Mouse (Mus musculus) thymus, adult 2 months (tissue): ENCODE results near the gene Rbms3. TPM values are rescaled to one million over a fixed set of nuclear protein-coding genes. Genes with fewer than 3 reads are reported as not detected.

ENCODE experiments used
- DNase-seq: peaks from one replicate; pipeline ENCODE4 v3.0.0; 2021
- H3K27ac ChIP-seq: fragments of 200-500 bp; 2 replicates; pipeline ENCODE4 v1.5.1; 2012; ENCODE audit warnings: low read length, control low read depth; ENCODE audit not compliant: control insufficient read depth, insufficient read depth
- H3K27me3 ChIP-seq: fragments of 200-500 bp; 2 replicates; pipeline ENCODE4 v1.6.1; 2012; ENCODE audit warnings: mild to moderate bottlenecking, low read length, moderate library complexity, mixed read lengths; ENCODE audit not compliant: control insufficient read depth, insufficient read depth
- H3K36me3 ChIP-seq: fragments of 200-500 bp; 2 replicates; pipeline ENCODE4 v1.6.1; 2012; ENCODE audit warnings: mild to moderate bottlenecking, low read length, moderate library complexity; ENCODE audit not compliant: control insufficient read depth, insufficient read depth
- H3K4me1 ChIP-seq: fragments of 200-500 bp; replicated peaks from 2 replicates; pipeline ENCODE4 v1.6.1; 2012; ENCODE audit warnings: low read length; ENCODE audit not compliant: control insufficient read depth, insufficient read depth
- H3K4me3 ChIP-seq: fragments of 200-500 bp; 2 replicates; pipeline ENCODE4 v1.5.1; 2012; ENCODE audit warnings: mild to moderate bottlenecking, low read length, control low read depth, moderate library complexity; ENCODE audit not compliant: control insufficient read depth, insufficient read depth
- CTCF ChIP-seq: fragments of 200-500 bp; IDR thresholded peaks from 2 replicates; pipeline ENCODE4 v1.5.1; 2012; ENCODE audit warnings: mild to moderate bottlenecking, control low read depth, low read length, moderate library complexity, borderline replicate concordance; ENCODE audit not compliant: control insufficient read depth, poor library complexity, insufficient read depth; ENCODE audit errors: extremely low read depth
- POLR2A ChIP-seq: fragments of 200-500 bp; IDR thresholded peaks from 2 replicates; pipeline ENCODE4 v1.6.1; 2012; ENCODE audit warnings: mild to moderate bottlenecking, low read length, control low read depth, moderate library complexity; ENCODE audit not compliant: control insufficient read depth, poor library complexity, insufficient read depth; ENCODE audit errors: extremely low read depth
- WGBS: fragments of 180-500 bp; shearing (Covaris S2); methylation state at CpG from one replicate; pipeline ENCODE4 v1.1.7; 2018; 5-methylcytosine and 5-hydroxymethylcytosine counted together
- polyA plus RNA-seq: library from polyadenylated mRNA; depleted of rRNA; stranded (reverse); fragments of >200 nt; gene quantifications from 2 replicates; pipeline ENCODE4 v1.2.3, GENCODE M21; 2012

Rbms3 gene
- polyA plus RNA-seq, 1 experiment, result 10.9 TPM

DNA sequence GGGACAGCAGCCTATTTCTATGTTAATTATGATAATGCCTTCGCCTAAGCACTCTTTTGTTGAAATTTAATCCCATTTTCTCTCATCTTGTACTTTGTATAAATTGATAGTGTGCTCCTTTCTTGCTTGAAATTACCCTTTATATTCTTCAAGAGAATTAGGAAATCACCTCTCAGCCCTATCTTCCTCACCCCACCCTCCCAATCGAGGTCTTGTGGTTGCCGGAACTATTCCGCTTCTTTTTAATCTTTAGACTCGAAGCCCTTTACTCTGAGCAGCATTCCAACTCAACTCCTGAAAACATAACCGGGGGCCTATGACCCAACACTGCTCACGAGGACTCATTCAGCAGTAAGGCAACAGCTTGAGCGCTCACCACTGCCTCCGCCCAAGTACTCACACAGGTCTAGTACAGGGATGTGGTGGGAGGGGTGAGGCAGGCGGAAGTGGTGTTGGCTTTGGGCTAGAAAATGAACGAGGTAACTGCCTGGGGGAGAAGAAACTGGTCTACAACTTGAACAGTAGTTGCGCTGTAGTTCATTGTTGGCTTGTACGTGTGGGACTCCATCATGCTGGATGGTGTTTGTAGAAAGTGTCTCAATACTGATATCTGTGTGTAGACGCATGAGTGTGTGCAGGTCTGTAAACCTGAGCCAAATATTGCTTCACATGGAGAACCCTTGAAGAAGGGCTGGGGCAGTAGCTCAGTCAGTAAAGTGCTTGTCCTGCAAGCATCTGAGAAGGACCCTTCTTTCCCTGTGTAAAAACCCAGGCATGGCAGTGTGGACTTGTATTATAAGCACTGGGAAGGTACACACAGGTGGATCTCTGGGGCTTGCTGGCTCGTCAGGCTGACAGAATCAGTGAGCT is 331.8 kb downstream of the Rbms3 start:
- no peak overlapping the region for H3K27ac ChIP-seq

DNA sequence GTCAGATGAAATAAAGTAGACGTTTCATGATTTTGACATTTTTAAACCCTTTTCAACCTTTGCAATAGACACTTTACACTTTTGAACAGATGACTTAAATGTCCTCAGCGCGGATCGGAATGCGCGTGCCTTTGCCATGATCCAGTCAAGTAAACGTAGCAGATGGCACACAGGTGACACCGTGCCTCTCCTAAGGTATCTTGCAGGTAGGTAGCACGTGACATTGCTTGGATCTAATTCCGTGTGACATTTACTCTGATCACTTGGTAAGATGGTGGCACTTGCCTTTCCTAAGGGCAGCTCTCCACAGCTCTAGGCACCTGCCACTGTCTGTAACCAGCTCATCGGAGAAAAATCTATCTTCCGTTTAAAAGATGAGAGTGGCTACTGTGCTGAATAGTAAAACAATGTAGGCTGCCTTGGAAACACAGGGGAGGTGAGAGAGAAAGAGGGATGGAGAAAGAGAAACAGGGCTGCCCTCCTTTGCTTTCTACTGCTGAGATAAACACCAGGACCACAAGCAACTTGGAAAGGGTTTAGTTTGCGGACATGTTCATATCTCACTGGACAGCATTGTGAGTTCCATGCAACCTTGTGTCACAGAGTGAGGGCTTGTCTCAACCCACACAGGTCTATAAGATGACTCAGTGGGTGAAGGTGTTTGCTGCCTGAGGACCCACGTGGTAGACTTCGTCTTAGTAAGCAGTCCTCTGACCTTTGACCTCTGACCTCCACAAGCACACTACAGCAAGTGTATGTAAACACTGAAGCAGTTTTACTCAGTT is 338.5 kb downstream of the Rbms3 start:
- TF ChIP-seq CTCF, result no peak
- no peak for TF ChIP-seq POLR2A
- no peaks in the 10 kb centered on the region for H3K27me3 ChIP-seq
- H3K4me3 ChIP-seq, result no peak overlapping the region
- no peaks in the 10 kb centered on the region for H3K4me1 ChIP-seq
- DNase-seq, result no peak
- 89% methylated on average over 15 of the region's 15 CpGs for WGBS
- H3K36me3 ChIP-seq, result no peaks in the 10 kb centered on the region
- H3K27ac ChIP-seq, result no peak overlapping the region

More for the DNA sequence above, 331.8 kb downstream of the Rbms3 start:
- Histone ChIP-seq H3K4me1 (no peaks in the 10 kb centered on the region), H3K27me3 (no peaks in the 10 kb centered on the region), H3K4me3 (no peak overlapping the region), H3K36me3 (no peaks in the 10 kb centered on the region)
- DNase-seq, result no peak
- 80% methylated on average over 15 of the region's 15 CpGs for WGBS
- TF ChIP-seq CTCF, result no peak
- no peak for TF ChIP-seq POLR2A

DNA sequence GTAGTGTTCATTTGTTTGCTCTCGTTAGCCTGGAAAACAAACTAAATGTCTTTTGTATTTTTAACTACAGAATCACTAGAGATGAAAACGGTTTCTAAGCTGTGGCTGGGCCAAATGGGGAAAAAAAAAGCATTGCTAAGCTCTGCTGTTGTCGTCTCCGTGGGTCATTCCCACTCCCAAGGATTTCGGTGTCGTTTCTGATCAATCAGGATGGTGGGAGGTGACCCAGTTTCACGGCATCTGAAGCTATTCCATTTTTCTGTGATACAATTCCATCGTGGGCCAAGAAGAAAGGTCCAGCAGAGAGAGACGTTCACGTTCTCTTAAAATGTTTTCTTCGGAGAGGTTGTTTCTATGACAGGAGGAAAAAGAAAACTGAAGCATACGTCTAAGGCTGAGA is 354.9 kb downstream of the Rbms3 start:
- Histone ChIP-seq H3K4me1 (no peaks in the 10 kb centered on the region), H3K4me3 (no peak overlapping the region), H3K27me3 (no peaks in the 10 kb centered on the region), H3K27ac (no peak overlapping the region), H3K36me3 (no peaks in the 10 kb centered on the region)
- TF ChIP-seq POLR2A, result no peak
- TF ChIP-seq CTCF, result no peak
- 88% methylated on average over 12 of the region's 12 CpGs for WGBS
- DNase-seq, result no peak

DNA sequence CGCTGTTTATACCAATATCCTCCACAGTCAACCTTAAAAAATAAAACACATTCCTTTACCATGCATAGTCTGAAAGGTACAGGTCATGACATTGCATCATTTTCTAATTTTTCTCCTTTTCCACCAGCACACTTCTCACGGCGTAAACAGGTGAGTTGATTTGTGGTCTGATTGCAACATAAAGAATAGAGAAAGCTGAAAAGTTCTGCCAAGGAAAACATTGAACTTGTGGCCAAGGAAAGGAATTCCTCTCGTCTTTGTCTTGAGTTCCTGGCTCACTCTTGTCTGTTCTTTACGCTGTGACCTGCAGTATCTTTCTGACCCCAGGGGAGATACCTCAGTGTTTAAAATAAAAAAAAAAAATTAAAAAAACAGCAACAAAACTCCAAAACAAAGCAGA is 370.1 kb downstream of the Rbms3 start:
- TF ChIP-seq CTCF (no peak), POLR2A (no peak)
- WGBS, result 91% methylated on average over 5 of the region's 5 CpGs

DNA sequence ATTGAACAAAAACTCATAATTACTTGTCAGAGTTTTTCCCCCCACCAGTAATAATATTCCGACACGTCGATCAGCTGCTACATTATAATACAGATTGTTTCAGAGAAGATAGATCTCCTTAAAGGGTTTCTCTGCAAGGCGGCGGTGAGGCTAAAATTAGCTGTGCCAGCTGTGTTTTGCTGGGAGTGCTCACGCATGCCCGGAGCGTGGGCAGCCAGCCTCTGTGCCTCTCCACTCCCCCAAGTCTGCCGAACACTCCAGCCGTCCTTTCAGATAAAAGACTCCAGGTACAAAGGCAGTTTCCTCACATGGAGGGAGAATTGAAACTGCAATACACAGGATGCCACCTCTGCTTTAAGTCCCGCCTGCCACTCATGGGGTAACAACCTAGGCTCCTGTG is 376.4 kb downstream of the Rbms3 start:
- no peaks in the 10 kb centered on the region for H3K36me3 ChIP-seq
- H3K4me1 ChIP-seq, result no peaks in the 10 kb centered on the region
- TF ChIP-seq CTCF (no peak), POLR2A (no peak)
- H3K27ac ChIP-seq, result no peak overlapping the region
- no peaks in the 10 kb centered on the region; the same call in 1 of the 2 replicates for H3K27me3 ChIP-seq
- WGBS, result 52% methylated on average over 11 of the region's 11 CpGs
- DNase-seq, result no peak
- no peak overlapping the region for H3K4me3 ChIP-seq

More for the DNA sequence above, 370.1 kb downstream of the Rbms3 start:
- no peaks in the 10 kb centered on the region for H3K4me1 ChIP-seq
- H3K36me3 ChIP-seq, result no peaks in the 10 kb centered on the region
- H3K27me3 ChIP-seq, result no peaks in the 10 kb centered on the region
- DNase-seq, result no peak
- no peak overlapping the region for H3K4me3 ChIP-seq
- no peak overlapping the region for H3K27ac ChIP-seq

DNA sequence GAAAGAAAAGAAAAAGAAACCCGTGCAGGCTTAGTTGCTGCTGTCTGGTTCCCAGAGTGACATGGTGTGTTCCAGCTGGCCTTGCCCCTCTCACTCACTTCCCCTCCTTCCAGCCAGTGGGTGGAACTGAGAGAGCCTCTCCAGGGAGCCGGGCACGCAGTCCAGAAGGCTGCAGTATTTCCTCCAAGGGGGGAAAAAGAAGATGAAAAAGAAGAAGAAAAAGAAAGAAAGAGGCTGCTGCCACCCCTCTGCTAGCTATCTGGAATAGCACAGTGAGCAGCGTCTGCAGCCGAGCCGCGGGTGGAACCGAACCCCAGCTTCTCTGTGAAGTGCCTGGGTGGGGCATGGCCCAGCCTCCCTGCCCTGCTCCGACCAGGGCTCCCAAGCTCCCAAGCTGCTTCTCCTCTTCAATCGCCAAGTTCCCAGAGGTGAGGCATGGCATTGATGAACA is 377.3 kb downstream of the Rbms3 start:
- TF ChIP-seq CTCF (no peak), POLR2A (no peak)
- no peaks in the 10 kb centered on the region; the same call in 1 of the 2 replicates for H3K27me3 ChIP-seq
- no peaks in the 10 kb centered on the region for H3K4me1 ChIP-seq
- no peaks in the 10 kb centered on the region for H3K36me3 ChIP-seq
- no peak overlapping the region for H3K27ac ChIP-seq
- WGBS, result 3% methylated on average over 10 of the region's 10 CpGs
- H3K4me3 ChIP-seq, result no peak overlapping the region
- no peak for DNase-seq
